Mouse (Mus musculus): ENCODE data around the gene Maco1. TPM values are rescaled to one million over a fixed set of nuclear protein-coding genes. Genes with fewer than 3 reads are reported as not detected.

The Maco1 gene
- 42.2 and 47.0 TPM in 2 replicates for polyA plus RNA-seq (2012; rRNA removed)

GRCm38 (mm10) chr4:134853259-134853636, at the start of gene Maco1:
Gene Maco1, minus strand, starts transcription at chr4:134853345.
- peak within 1 kb of the TSS; percentile 46 for H3K4me3 ChIP-seq (ENCODE audit: insufficient read depth, low read length)
- peaks cover 2% of the 10 kb centered on the region; the same call in 1 of the 2 replicates for H3K4me1 ChIP-seq (ENCODE audit: control insufficient read depth, insufficient read depth, low read length)
- peak within 1 kb of the TSS; percentile 98 for H3K27ac ChIP-seq (ENCODE audit: insufficient read depth, low read length)
- no peak for TF ChIP-seq CTCF (IDR thresholded peaks at IDR 0.05; ENCODE audit: extremely low read depth, insufficient read depth, low read length)
- no peak for TF ChIP-seq POLR2A (IDR thresholded peaks at IDR 0.05; ENCODE audit: extremely low read depth, insufficient read depth, low read length)

- TF ChIP-seq POLR2A (IDR thresholded peaks at IDR 0.05; ENCODE audit: extremely low read depth, insufficient read depth, low read length) (no peak), CTCF (IDR thresholded peaks at IDR 0.05; ENCODE audit: extremely low read depth, insufficient read depth, low read length) (no peak)
- H3K27ac ChIP-seq (ENCODE audit: insufficient read depth, low read length), result no peak overlapping the region
- no peaks in the 10 kb centered on the region for H3K4me1 ChIP-seq (ENCODE audit: control insufficient read depth, insufficient read depth, low read length)
- H3K4me3 ChIP-seq (ENCODE audit: insufficient read depth, low read length), result no peak overlapping the region
These were observed 48.0 kb upstream of the Maco1 start for GRCm38 (mm10) chr4:134901126-134901525.

GRCm38 (mm10) chr4:134897256-134897655, 44.1 kb upstream of the Maco1 start:
- no peak for TF ChIP-seq POLR2A (IDR thresholded peaks at IDR 0.05; ENCODE audit: extremely low read depth, insufficient read depth, low read length)
- no peak for TF ChIP-seq CTCF (IDR thresholded peaks at IDR 0.05; ENCODE audit: extremely low read depth, insufficient read depth, low read length)
- no peak overlapping the region for H3K27ac ChIP-seq (ENCODE audit: insufficient read depth, low read length)
- H3K4me1 ChIP-seq (ENCODE audit: control insufficient read depth, insufficient read depth, low read length), result no peaks in the 10 kb centered on the region
- H3K4me3 ChIP-seq (ENCODE audit: insufficient read depth, low read length), result no peak overlapping the region

DNA sequence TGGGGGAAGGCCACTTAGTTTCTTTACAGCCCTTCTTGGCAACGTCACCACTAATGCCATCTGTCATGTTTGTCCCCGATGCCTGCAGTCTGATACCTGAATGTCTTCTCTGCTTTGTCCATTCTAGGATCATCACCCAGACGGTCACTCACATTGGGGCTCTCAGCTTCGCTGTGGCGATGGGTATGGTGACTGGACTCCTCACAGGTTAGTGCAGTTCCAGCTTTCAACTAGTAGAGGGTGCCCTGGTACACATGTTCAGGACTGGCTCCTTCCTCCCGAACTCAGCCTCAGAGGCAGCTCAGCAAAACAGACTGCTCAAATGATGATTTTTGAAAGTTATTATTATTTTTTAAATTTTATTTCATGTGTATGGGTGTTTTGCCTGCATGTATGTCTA, 39.0 kb upstream of the Maco1 start:
- Histone ChIP-seq H3K27ac (ENCODE audit: insufficient read depth, low read length) (no peak overlapping the region), H3K4me3 (ENCODE audit: insufficient read depth, low read length) (no peak overlapping the region), H3K4me1 (ENCODE audit: control insufficient read depth, insufficient read depth, low read length) (no peaks in the 10 kb centered on the region)
- TF ChIP-seq POLR2A (IDR thresholded peaks at IDR 0.05; ENCODE audit: extremely low read depth, insufficient read depth, low read length) (no peak), CTCF (IDR thresholded peaks at IDR 0.05; ENCODE audit: extremely low read depth, insufficient read depth, low read length) (no peak)

- Histone ChIP-seq H3K4me1 (ENCODE audit: control insufficient read depth, insufficient read depth, low read length) (no peaks in the 10 kb centered on the region), H3K27ac (ENCODE audit: insufficient read depth, low read length) (no peak overlapping the region), H3K4me3 (ENCODE audit: insufficient read depth, low read length) (no peak overlapping the region)
- no peak for TF ChIP-seq POLR2A (IDR thresholded peaks at IDR 0.05; ENCODE audit: extremely low read depth, insufficient read depth, low read length)
- TF ChIP-seq CTCF (IDR thresholded peaks at IDR 0.05; ENCODE audit: extremely low read depth, insufficient read depth, low read length), result no peak
These were observed 31.2 kb upstream of the Maco1 start for GRCm38 (mm10) chr4:134884364-134884763.

- Histone ChIP-seq H3K4me3 (ENCODE audit: insufficient read depth, low read length) (no peak overlapping the region), H3K27ac (ENCODE audit: insufficient read depth, low read length) (no peak overlapping the region), H3K4me1 (ENCODE audit: control insufficient read depth, insufficient read depth, low read length) (no peaks in the 10 kb centered on the region)
- TF ChIP-seq CTCF (IDR thresholded peaks at IDR 0.05; ENCODE audit: extremely low read depth, insufficient read depth, low read length) (no peak), POLR2A (IDR thresholded peaks at IDR 0.05; ENCODE audit: extremely low read depth, insufficient read depth, low read length) (no peak)
These were observed 30.7 kb upstream of the Maco1 start for GRCm38 (mm10) chr4:134883808-134884207.

- Histone ChIP-seq H3K27ac (ENCODE audit: insufficient read depth, low read length) (no peak overlapping the region), H3K4me1 (ENCODE audit: control insufficient read depth, insufficient read depth, low read length) (no peaks in the 10 kb centered on the region), H3K4me3 (ENCODE audit: insufficient read depth, low read length) (no peak overlapping the region)
- TF ChIP-seq CTCF (IDR thresholded peaks at IDR 0.05; ENCODE audit: extremely low read depth, insufficient read depth, low read length), result peak; percentile 34; the same call in 1 of the 2 replicates
- TF ChIP-seq POLR2A (IDR thresholded peaks at IDR 0.05; ENCODE audit: extremely low read depth, insufficient read depth, low read length), result no peak
These were observed 30.1 kb upstream of the Maco1 start for GRCm38 (mm10) chr4:134883266-134883665.

GRCm38 (mm10) chr4:134880041-134880440, 26.9 kb upstream of the Maco1 start:
- peak; percentile 37 for TF ChIP-seq CTCF (IDR thresholded peaks at IDR 0.05; ENCODE audit: extremely low read depth, insufficient read depth, low read length)
- TF ChIP-seq POLR2A (IDR thresholded peaks at IDR 0.05; ENCODE audit: extremely low read depth, insufficient read depth, low read length), result no peak
- Histone ChIP-seq H3K27ac (ENCODE audit: insufficient read depth, low read length) (no peak overlapping the region), H3K4me1 (ENCODE audit: control insufficient read depth, insufficient read depth, low read length) (no peaks in the 10 kb centered on the region), H3K4me3 (ENCODE audit: insufficient read depth, low read length) (no peak overlapping the region)

DNA sequence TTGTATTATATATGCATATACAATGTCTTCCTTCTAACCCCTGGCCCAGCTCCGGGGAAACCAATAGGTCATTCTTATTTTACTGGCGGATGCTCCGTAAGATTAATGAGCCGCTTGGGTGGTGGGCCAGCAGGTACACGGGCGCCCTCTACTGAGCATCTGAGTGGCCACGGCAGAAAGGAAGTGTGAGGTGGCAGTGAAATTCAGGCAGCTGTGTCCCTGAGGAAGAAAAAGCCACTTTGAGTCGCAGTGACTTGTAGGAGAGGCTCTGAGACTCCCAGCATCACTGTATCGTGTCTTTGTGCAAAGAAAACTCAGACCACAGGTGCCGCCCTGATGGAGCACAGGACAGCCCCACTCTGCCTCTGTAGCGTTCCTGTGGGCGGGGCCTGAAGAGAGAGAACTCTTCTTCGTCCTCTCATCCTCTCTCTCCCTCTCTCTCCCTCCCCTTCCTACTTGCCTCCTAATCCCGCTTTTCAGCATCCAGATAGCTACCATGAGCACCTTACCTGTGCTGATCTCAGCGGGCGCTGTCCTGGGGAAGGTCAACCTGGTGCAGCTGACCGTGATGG, 26.4 kb upstream of the Maco1 start:
- no peak overlapping the region for H3K27ac ChIP-seq (ENCODE audit: insufficient read depth, low read length)
- H3K4me3 ChIP-seq (ENCODE audit: insufficient read depth, low read length), result no peak overlapping the region
- TF ChIP-seq POLR2A (IDR thresholded peaks at IDR 0.05; ENCODE audit: extremely low read depth, insufficient read depth, low read length) (no peak), CTCF (IDR thresholded peaks at IDR 0.05; ENCODE audit: extremely low read depth, insufficient read depth, low read length) (peak; percentile 68)
- no peaks in the 10 kb centered on the region for H3K4me1 ChIP-seq (ENCODE audit: control insufficient read depth, insufficient read depth, low read length)

DNA sequence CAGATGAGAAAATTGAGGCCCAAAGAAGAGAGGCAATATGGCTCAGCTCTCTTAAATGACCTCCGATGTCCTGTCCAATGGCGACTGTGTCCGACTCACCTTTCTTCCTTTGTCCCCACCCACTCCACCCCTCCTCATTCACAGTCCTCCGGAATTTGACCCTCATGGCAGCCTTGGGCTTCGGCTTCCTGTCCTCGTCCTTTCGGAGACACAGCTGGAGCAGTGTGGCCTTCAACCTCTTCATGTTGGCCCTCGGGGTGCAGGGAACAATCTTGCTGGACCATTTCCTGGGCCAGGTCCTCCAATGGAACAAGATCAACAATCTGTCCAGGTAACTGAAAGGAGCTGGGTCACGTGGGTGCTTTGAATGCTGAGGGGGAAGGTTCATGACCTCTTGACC, 23.0 kb upstream of the Maco1 start:
- no peak overlapping the region for H3K4me3 ChIP-seq (ENCODE audit: insufficient read depth, low read length)
- TF ChIP-seq CTCF (IDR thresholded peaks at IDR 0.05; ENCODE audit: extremely low read depth, insufficient read depth, low read length), result no peak
- TF ChIP-seq POLR2A (IDR thresholded peaks at IDR 0.05; ENCODE audit: extremely low read depth, insufficient read depth, low read length), result no peak

More for the DNA sequence above, 23.0 kb upstream of the Maco1 start:
- H3K4me1 ChIP-seq (ENCODE audit: control insufficient read depth, insufficient read depth, low read length), result no peaks in the 10 kb centered on the region
- H3K27ac ChIP-seq (ENCODE audit: insufficient read depth, low read length), result no peak overlapping the region
